Mouse (Mus musculus): ENCODE measurements around the gene Zfp981.
"Not testable (repeated sequence)": the region's sequence is repeated elsewhere in the genome, so short reads cannot be mapped to it uniquely, and the experiment has no call there.

GRCm38 (mm10) chr4:146454170-146454569, 47.7 kb upstream of the Zfp981 start:
- TF ChIP-seq CTCF (conservative IDR thresholded peaks at IDR 0.05; ENCODE audit: insufficient read depth, insufficient read length, low read depth, low read length); POLR2A (IDR thresholded peaks at IDR 0.05; ENCODE audit: low read depth, low read length): not testable (repeated sequence)
